Mouse (Mus musculus) heart, adult 2 months (tissue): Measurements from ENCODE around the gene 1700006A11Rik. TPM values are rescaled to one million over a fixed set of nuclear protein-coding genes. Genes with fewer than 3 reads are reported as not detected.
"Not testable (repeated sequence)": the region's sequence is repeated elsewhere in the genome, so short reads cannot be mapped to it uniquely, and the experiment has no call there.

Source experiments
- DNase-seq, 2 experiments: peaks; one replicate each; pipeline ENCODE4 v3.0.0; 2021
- H3K27ac ChIP-seq: fragments of 200-600 bp; 2 replicates; pipeline ENCODE4 v1.8.1; 2022
- H3K27me3 ChIP-seq: fragments of 200-500 bp; 2 replicates; pipeline ENCODE4 v1.6.1; 2012; ENCODE audit warnings: mild to moderate bottlenecking, low read length, inconsistent platforms, mixed read lengths; ENCODE audit not compliant: control insufficient read depth, insufficient read depth
- H3K36me3 ChIP-seq: fragments of 200-500 bp; 2 replicates; pipeline ENCODE4 v1.6.1; 2012; ENCODE audit warnings: low read length, inconsistent platforms; ENCODE audit not compliant: control insufficient read depth, insufficient read depth
- H3K4me1 ChIP-seq: fragments of 200-500 bp; 2 replicates; pipeline ENCODE4 v1.6.1; 2011; ENCODE audit warnings: low read length; ENCODE audit not compliant: control insufficient read depth, insufficient read depth
- H3K4me3 ChIP-seq: fragments of 200-600 bp; 2 replicates; pipeline ENCODE4 v1.8.1; 2022
- H3K79me2 ChIP-seq: fragments of 200-500 bp; replicated peaks from 2 replicates; pipeline ENCODE4 v1.6.1; 2012; ENCODE audit warnings: mild to moderate bottlenecking, inconsistent platforms, low read length, moderate library complexity, mixed read lengths; ENCODE audit not compliant: control insufficient read depth, insufficient read depth
- H3K9ac ChIP-seq: fragments of 200-500 bp; 2 replicates; pipeline ENCODE4 v1.6.1; 2012; ENCODE audit warnings: low read depth, mild to moderate bottlenecking, control low read depth, inconsistent platforms, low read length, mixed read lengths
- CTCF ChIP-seq: fragments of 200-600 bp; IDR thresholded peaks from 2 replicates; pipeline ENCODE4 v1.8.1; 2022; ENCODE audit warnings: antibody characterized with exemption, mild to moderate bottlenecking, moderate library complexity
- EP300 ChIP-seq: fragments of 200-500 bp; IDR thresholded peaks from 2 replicates; pipeline ENCODE4 v1.6.1; 2011; ENCODE audit warnings: low read depth, low read length, control low read depth; ENCODE audit not compliant: insufficient read depth
- POLR2A ChIP-seq: fragments of 200-500 bp; IDR thresholded peaks from 2 replicates; pipeline ENCODE4 v1.6.1; 2011; ENCODE audit warnings: mild to moderate bottlenecking, low read depth, low read length, control low read depth; ENCODE audit not compliant: insufficient read depth
- WGBS: fragments of 180-500 bp; shearing (Covaris S2); methylation state at CpG from one replicate; pipeline ENCODE4 v1.1.7; 2018; 5-methylcytosine and 5-hydroxymethylcytosine counted together
- intact Hi-C: fragments of 180-260 bp; cut with DNase I; formaldehyde crosslinking; loops from one replicate; pipeline ENCODE4 v1.15.1; 2025
- long read RNA-seq: library from polyadenylated mRNA; stranded (forward); transcript quantifications from one replicate; pipeline ENCODE4 v2.0.0, GENCODE M21; 2021
- polyA plus RNA-seq: library from polyadenylated mRNA; depleted of rRNA; stranded (reverse); fragments of >200 nt; gene quantifications from 2 replicates; pipeline ENCODE4 v1.2.3, GENCODE M21; 2012; rRNA removed
- total RNA-seq, 2 experiments: library from RNA; stranded (reverse); gene quantifications; 2 replicates each; pipeline ENCODE4 v1.2.3; 2021

The 1700006A11Rik gene
- not detected for total RNA-seq
- polyA plus RNA-seq = not detected in 2 replicates
- long read RNA-seq = 0 reads

DNA sequence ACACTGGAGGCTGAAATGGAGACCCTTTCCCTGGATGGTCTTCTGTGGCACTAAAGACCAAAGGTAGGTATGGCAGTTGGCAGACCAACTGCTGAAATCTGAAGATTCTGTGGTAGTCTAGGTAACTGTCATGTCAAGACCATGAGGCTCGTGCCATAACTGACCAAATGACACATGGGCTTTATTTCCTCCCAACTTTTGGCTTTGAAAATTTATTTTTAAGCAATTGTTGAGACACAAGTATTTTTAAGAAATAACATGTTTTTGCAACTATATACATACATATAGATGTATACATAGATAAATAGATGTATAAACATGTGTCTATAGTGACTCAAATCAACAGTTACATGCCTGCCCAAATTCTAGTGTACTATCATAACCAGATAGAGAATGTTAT, at the start of gene 1700006A11Rik:
Gene 1700006A11Rik (minus strand): TSS at position 101 of the 400 bp plus-strand sequence.
- no peak within 1 kb of the TSS for H3K4me3 ChIP-seq
- no peaks in the 10 kb centered on the region for H3K4me1 ChIP-seq
- WGBS = 73% methylated on average over 1 of the region's 1 CpGs
- no peaks in the 10 kb centered on the region for H3K79me2 ChIP-seq
- H3K27ac ChIP-seq = no peak within 1 kb of the TSS
- H3K9ac ChIP-seq = no peak within 1 kb of the TSS
- no peaks in the 10 kb centered on the region for H3K36me3 ChIP-seq
- intact Hi-C loops = no loop called here
- TF ChIP-seq CTCF (no peak), EP300 (no peak)
- no peak for DNase-seq
- H3K27me3 ChIP-seq = no peaks in the 10 kb centered on the region

GRCm38 (mm10) chr3:124474291-124474690, 48.5 kb upstream of the 1700006A11Rik start:
- WGBS = 76% methylated on average over 5 of the region's 5 CpGs

DNA sequence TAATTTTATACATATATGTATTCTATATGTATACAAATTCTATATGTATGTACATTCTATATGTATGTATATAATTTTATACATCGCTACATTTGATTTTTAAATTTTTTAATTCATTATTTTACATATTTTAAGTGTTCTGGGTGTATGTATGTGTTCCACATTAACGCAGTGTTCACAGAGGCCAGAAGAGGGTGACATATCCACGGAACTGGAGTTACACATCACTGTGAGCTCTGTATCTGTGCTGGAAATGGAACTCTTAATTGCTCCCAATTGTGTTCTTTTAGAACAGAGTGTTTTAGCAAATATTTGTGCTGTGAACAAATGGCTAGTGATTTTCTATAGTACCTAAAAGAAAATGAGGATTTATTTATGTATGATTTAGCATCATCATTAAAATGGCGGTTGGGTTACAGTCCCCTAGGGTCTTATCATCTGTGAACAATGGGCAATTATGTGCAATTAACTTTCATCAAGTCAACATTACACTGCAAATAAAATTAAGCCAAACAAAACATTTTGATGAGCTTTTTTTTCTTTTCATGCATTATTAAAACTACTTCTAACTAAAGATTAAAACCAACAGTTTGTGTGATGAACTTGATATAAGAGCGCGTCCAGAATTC, 40.4 kb upstream of the 1700006A11Rik start:
- no peak for DNase-seq
- Histone ChIP-seq H3K9ac (no peak overlapping the region), H3K27me3 (no peaks in the 10 kb centered on the region), H3K79me2 (no peaks in the 10 kb centered on the region), H3K4me3 (no peak overlapping the region), H3K36me3 (no peaks in the 10 kb centered on the region), H3K27ac (no peak overlapping the region), H3K4me1 (no peaks in the 10 kb centered on the region)
- 82% methylated on average over 6 of the region's 6 CpGs for WGBS
- intact Hi-C loops = no loop called here
- TF ChIP-seq CTCF (no peak), POLR2A (no peak), EP300 (no peak)

More at GRCm38 (mm10) chr3:124474291-124474690, 48.5 kb upstream of the 1700006A11Rik start:
- H3K4me1 ChIP-seq, intact Hi-C loops, H3K27me3 ChIP-seq, H3K9ac ChIP-seq, H3K27ac ChIP-seq, H3K4me3 ChIP-seq, H3K79me2 ChIP-seq, H3K36me3 ChIP-seq, DNase-seq: not testable (repeated sequence)

GRCm38 (mm10) chr3:124392201-124392600, 33.6 kb downstream of the 1700006A11Rik start:
- Histone ChIP-seq H3K36me3 (no peaks in the 10 kb centered on the region), H3K79me2 (no peaks in the 10 kb centered on the region), H3K4me3 (no peak overlapping the region), H3K27ac (no peak overlapping the region), H3K9ac (no peak overlapping the region), H3K4me1 (no peaks in the 10 kb centered on the region), H3K27me3 (no peaks in the 10 kb centered on the region)
- DNase-seq = no peak
- TF ChIP-seq EP300 (no peak), CTCF (no peak), POLR2A (no peak)
- 74% methylated on average over 5 of the region's 5 CpGs for WGBS
- intact Hi-C loops = no loop called here

DNA sequence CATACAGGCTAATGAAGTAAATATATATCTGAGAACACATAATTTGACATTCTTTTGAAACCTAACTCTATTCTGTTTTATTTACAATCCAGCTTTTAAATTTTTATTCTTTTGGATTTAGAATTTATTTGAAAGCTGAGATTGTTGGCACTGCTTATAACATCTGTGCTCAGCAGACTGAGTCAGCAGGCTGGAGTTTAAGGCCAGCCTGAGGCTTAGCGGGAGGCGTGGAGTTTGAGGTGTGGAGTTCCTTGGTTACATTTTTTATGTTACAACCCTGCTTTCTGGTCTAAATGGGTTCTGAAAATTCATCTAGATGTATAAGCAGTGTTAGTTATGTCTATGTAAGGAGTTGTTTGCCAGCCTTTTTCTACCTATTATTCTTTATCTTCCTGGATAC, 35.7 kb downstream of the 1700006A11Rik start:
- 79% methylated on average over 2 of the region's 2 CpGs for WGBS
- H3K9ac ChIP-seq = no peak overlapping the region
- no peak overlapping the region for H3K4me3 ChIP-seq
- H3K79me2 ChIP-seq = no peaks in the 10 kb centered on the region
- H3K27me3 ChIP-seq = no peaks in the 10 kb centered on the region
- no peaks in the 10 kb centered on the region for H3K4me1 ChIP-seq
- intact Hi-C loops = no loop called here
- no peak overlapping the region for H3K27ac ChIP-seq
- DNase-seq = no peak
- TF ChIP-seq EP300 = no peak
- TF ChIP-seq POLR2A = no peak
- TF ChIP-seq CTCF = no peak
- no peaks in the 10 kb centered on the region for H3K36me3 ChIP-seq

DNA sequence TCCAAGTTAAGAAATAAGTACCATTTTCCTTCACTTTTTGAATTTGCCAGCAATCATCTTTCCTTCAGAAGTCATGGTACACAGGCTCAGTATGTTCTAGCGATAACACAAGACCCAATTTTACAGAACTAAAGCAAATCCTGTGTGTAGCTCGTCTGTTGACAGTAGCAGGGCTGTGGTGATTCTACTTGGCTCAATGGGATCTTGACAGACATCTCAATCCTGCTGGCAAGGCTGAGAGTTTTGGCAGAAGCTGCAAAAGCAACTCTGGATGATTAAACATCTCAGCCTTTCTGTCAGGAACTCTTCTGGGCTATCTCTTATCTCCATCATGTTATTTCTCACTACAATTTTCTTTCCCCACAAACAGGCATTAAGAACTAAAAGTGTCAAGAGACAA, 36.2 kb downstream of the 1700006A11Rik start:
- Histone ChIP-seq H3K27ac (no peak overlapping the region), H3K27me3 (no peaks in the 10 kb centered on the region), H3K79me2 (no peaks in the 10 kb centered on the region), H3K4me1 (no peaks in the 10 kb centered on the region), H3K36me3 (no peaks in the 10 kb centered on the region), H3K4me3 (no peak overlapping the region), H3K9ac (no peak overlapping the region)
- WGBS = 47% methylated on average over 2 of the region's 2 CpGs
- intact Hi-C loops = no loop called here
- DNase-seq = no peak
- TF ChIP-seq POLR2A (no peak), CTCF (no peak), EP300 (no peak)

GRCm38 (mm10) chr3:124385377-124385776, 40.5 kb downstream of the 1700006A11Rik start:
- 86% methylated on average over 18 of the region's 18 CpGs for WGBS
- H3K27ac ChIP-seq, DNase-seq, H3K4me1 ChIP-seq, H3K9ac ChIP-seq, H3K4me3 ChIP-seq, H3K27me3 ChIP-seq, H3K36me3 ChIP-seq, H3K79me2 ChIP-seq, intact Hi-C loops: not testable (repeated sequence)
